Mouse (Mus musculus): ENCODE measurements around the gene St6galnac5.

DNA sequence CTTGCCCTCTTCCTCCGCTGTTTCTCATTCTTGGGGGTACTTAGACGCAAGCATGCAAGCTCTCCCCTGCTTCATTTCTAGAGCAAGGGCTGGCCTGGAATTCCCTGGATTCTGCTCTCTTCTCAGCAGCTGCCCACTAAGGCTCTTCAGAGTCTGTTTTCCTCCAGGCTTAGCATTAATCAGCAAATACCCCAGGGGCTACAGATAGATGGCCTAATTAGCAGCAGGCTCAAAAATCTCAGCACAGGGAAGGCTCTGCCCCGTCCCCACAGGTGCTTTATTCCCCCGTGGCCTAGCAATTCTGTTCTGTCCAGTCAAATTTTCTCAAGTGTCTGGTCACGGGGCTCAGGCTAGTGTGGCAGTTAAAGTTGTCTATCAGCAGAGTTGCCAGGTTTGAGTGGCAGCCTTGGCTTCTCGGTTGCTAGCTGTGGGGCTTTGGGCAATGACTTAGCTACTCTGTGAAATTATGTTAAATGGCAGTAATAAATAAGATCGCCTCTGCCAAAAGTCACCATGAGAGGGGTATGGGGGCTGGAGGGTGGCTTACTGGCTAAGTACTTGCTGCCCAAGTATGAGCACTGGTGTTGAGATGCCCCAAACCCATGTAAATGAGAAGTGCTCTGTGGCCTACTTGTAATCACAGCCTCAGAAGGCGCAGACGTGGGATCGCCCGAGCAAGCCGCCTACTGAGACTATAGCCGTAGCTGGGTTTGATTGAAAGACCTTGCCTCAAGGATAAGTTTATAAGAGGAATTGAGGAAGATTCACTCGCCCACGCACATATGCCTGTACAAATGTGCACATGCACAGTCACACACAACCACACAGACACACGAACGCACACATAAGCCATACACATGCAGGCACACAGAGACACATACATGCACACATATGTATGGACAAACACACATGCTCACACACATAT, 107.4 kb downstream of the St6galnac5 start:
- TF ChIP-seq CTCF (IDR thresholded peaks at IDR 0.05; ENCODE audit: insufficient read depth, low read depth, low read length) (no peak), POLR2A (IDR thresholded peaks at IDR 0.05; ENCODE audit: insufficient read depth, low read depth, low read length) (no peak)
